Mouse (Mus musculus) Muller cell, postnatal 12 days (primary cell): ENCODE data around the gene Nid2.
A peak's percentile ranks its signal among the peaks of the same experiment; 100 is the strongest.

Source experiments
- DNase-seq: peaks from one replicate; pipeline ENCODE4 v3.0.0-alpha.2; 2015; ENCODE audit errors: inconsistent ontology term

Nid2 gene

GRCm38 (mm10) chr14:19744876-19745275 lies 6.2 kb upstream of the Nid2 start:
- DNase-seq = no peak

GRCm38 (mm10) chr14:19746232-19746631 lies 4.8 kb upstream of the Nid2 start:
- peak; percentile 60 for DNase-seq

GRCm38 (mm10) chr14:19746731-19747130 lies 4.3 kb upstream of the Nid2 start:
- no peak for DNase-seq

- DNase-seq = no peak
Measured at GRCm38 (mm10) chr14:19749743-19750142, 1.3 kb upstream of the Nid2 start.

DNA sequence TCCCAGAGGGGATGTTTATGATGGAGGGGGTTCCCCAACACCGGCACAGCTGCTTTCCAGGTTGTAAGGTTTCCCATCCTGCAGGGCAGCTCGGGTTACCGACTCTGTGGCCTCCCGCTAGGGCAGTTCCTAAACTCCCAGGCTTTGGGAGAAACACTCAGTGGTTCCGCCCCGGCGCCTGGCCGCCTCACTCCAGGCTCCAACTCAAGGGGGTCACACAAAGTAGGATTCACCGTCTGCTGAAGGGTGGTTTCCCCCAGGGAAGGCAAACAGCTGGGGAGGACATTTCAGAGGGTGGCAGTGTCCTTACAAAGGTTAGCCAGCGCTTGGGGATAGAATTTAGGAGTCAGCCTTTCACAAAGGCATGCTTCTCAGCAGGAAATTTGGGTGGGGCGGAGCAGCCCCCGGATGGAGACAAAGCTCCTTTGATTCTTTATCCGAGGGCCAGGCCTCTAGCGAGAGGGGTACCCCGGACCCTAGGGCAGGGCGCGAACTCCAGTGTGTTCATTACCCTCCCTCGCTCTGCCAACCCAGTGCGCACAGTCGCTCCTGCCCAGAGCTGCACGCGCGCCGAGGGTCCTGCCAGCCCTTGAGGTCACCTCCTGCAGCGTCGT lies 547 bp upstream of the Nid2 start:
- no peak for DNase-seq

DNA sequence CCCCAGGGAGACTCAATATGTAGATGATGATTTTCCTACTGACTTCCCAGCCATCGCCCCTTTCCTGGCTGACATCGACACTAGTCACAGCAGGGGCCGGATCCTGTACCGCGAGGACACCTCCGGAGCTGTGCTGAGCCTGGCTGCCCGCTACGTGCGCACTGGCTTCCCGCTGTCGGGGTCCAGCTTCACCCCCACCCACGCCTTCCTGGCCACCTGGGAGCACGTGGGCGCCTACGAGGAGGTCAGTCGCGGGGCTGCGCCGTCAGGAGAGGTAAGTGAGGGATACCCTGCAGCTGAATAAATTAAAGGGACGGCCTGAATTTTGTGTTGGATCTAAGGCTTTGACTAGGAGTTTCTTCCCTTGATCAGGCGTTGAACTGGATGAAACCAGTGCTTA lies 1.2 kb downstream of the Nid2 start:
- DNase-seq = no peak

DNA sequence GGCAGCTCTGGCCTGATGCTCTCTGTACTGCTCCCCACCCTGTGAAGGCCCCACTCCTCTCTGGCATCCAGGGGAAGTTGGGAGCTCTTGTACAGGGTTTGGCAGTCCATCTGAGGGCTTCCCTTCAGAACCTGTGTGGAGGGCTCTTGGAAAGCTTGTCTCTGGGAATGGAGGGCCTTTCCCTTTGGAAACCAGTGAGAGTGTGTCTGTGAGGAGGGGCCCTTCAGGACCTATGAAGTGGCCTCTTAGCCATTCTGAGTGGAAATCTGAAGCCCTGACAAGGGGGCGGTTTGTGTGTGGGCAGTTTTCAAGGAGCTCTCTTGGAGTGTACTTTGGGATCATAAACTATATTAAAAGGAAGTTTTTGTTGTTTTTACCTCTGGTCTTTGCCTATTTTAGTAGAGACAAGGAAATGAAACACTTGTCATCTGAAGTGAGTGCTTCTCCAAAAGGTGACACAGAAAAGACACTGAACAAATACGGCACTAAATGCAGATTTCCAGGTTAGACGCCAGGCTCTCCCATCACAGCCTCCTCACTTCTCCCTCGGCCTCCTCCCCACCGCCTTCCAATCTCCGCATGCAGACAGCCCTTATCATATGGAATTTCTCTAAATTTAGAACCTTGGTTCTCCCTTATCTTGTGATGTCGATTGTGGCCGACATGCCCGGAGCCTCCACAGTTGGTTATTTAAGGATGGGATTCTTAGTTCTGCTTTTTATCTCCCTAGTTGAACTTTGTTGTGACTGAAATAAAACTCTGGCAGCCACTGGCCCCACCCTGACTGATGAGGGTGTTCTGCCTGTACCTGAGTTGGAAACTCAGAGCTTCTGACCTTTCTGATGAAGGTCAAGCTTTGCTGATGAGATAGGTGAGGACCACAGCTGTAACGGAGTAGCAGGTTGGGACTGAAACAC lies 8.5 kb downstream of the Nid2 start:
- DNase-seq = no peak

DNA sequence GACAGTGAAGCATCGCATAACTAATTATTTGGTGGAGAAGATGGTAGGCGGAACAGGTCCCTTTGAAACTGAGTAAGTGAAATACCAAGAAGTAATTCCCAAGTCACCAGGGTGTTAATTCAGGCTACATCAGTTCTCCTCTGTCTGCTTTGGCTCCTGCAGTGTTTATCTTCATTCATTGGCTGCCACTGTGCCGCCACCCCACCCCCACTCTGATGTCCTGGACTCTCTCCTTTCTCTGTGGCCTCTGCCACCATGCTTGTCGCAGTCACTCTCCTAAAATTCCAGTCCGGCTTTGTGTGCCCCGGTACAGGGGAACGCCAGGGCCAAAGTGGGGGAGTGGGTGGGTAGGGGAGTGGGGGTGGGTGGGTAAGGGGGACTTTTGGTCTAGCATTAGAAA lies 9.7 kb downstream of the Nid2 start:
- DNase-seq = no peak

GRCm38 (mm10) chr14:19762014-19762413 lies 10.9 kb downstream of the Nid2 start:
- DNase-seq = no peak

DNA sequence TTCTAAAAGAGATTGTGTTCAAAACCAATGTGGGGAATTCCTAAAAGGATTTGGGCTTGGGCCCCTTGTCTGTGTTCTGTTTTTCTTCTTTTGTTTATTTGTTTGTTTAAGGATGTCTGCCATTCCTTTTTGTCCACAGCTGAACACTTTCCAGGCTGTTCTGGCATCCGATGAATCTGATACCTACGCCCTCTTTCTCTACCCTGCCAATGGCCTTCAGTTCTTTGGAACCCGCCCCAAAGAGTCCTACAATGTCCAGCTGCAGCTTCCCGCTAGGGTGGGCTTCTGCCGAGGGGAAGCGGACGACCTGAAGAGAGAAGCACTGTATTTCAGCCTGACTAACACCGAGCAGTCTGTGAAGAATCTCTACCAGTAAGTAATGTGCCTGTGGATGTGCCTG lies 12.5 kb downstream of the Nid2 start:
- DNase-seq = peak; percentile 72

- DNase-seq = no peak
Measured at GRCm38 (mm10) chr14:19764331-19764730, 13.3 kb downstream of the Nid2 start.

DNA sequence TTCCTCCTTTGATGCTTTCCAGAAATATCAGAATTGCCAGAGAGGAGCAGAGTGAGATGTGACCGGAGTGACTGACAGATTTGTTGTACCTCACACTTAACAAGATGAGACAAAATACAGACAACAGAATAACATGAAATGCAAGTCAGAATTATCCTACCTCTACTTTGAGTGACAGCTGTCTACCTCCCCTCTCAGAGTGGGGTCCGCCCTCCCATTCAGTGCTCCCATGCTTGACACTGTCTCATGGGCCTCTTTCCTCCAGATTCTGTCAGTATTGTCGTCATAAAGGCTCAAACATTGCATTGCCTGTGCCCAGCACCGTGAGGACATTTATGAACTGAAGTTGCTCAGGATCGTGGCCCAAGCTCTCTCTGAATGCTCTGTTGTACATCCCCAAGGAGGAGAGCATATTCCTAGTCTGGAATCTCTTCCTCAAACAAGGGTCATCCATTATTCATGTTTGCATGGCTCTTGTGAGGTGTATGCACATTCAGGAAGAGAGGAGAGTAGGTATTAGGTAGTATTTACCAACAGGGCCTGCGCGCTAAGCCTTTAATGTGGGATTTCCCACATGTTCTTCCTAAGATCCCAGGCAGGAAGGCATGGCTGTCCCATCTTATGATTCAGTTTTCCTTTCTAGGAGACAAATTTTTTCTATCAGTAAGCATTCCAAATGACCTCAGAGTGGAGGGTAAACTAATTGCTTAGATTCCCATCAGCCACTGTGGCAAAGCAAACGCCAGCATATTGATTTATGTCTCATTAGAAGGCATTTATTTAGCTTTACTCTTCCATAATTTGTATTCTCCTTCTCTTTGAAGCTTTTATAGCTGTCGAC lies 14.7 kb downstream of the Nid2 start:
- no peak for DNase-seq

- DNase-seq = no peak
Measured at GRCm38 (mm10) chr14:19766380-19766649, 15.2 kb downstream of the Nid2 start.

GRCm38 (mm10) chr14:19768648-19769047 lies 17.6 kb downstream of the Nid2 start:
- no peak for DNase-seq

DNA sequence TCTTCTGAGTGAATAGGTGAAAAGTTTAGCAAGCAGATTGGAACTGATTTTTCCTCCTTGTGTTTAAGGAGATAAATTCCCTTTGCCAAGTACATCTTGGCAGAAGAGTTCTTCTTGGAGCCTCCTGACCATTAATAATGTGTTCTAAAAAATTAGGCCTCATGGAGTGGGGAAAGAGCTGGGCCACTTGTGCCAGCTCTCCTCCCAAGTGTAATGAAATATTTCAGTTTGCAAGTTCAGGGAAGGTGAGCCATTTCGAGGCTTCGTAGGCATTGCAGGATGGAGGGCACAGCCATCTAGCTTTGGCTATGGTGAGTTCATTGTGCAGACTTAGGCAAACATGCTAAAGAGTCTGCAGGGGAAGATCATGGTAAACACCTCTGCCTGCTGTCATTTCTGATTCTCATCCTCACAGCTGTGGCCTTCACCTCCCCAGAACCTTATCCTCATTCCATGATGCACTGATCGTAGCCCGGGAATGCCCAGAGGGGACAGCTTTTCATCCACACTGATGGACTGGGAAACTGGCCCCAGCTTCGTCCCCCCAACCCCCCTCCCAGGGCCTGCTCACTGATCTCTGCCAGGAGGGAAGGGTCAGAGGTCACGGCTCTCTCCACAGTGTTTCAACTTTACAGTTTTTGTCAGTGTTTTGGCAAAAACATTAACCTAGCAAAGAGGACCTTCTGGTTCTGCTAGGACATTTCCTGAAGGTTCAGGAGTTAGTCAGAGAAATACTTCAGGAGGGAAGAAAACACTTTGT lies 18.6 kb downstream of the Nid2 start:
- DNase-seq = no peak

- DNase-seq = no peak
Measured at GRCm38 (mm10) chr14:19771173-19771572, 20.1 kb downstream of the Nid2 start.

- DNase-seq = no peak
Measured at GRCm38 (mm10) chr14:19774036-19774628, 23.1 kb downstream of the Nid2 start.

GRCm38 (mm10) chr14:19775491-19775890 lies 24.4 kb downstream of the Nid2 start:
- no peak for DNase-seq

GRCm38 (mm10) chr14:19776179-19776578 lies 25.1 kb downstream of the Nid2 start:
- no peak for DNase-seq

GRCm38 (mm10) chr14:19776890-19777289 lies 25.8 kb downstream of the Nid2 start:
- no peak for DNase-seq

GRCm38 (mm10) chr14:19777365-19777764 lies 26.3 kb downstream of the Nid2 start:
- DNase-seq = no peak
